Mouse (Mus musculus): ENCODE data around the gene B230104I21Rik. TPM values are rescaled to one million over a fixed set of nuclear protein-coding genes. Genes with fewer than 3 reads are reported as not detected.

The B230104I21Rik gene
- 0.17 TPM in 1 of 2 replicates, not detected in the other for polyA plus RNA-seq (2015; fragmentation: Nextera tagmentation; extraction: Ambion mirVana)

DNA sequence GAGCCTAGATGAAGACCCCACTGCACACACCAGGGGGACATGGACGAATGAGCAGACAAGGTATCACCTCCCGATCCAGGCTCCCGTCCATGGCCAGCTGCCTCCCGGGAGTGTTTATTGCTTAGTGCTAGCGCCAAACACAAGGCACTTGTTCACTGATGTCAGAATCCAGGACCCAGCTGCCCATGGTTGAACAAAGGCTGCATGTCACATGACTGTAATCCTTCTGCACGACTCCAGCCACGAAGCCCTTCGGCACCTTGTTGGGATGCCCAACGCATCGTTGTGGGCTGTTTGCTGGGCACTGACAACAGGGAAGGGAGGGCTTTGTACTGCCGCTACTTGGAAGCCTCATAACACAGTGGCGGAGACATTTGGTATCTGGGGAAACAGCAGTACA, at the start of gene B230104I21Rik:
B230104I21Rik (plus strand) TSS at position 367 of the 400 bp plus-strand sequence.
- peak within 1 kb of the TSS; percentile 41 for H3K4me2 ChIP-seq (ENCODE audit: low read depth, low read length)
- no peaks in the 10 kb centered on the region for H3K9me3 ChIP-seq (replicated peaks; ENCODE audit: control insufficient read depth, low read length)
- H3K4me1 ChIP-seq (ENCODE audit: control insufficient read depth, insufficient read depth, low read length) = peaks cover 28% of the 10 kb centered on the region
- no peaks in the 10 kb centered on the region for H3K27me3 ChIP-seq (ENCODE audit: control insufficient read depth, insufficient read depth, low read length)
- peak within 1 kb of the TSS; percentile 39; the same call in 1 of the 2 replicates for H3K9ac ChIP-seq (ENCODE audit: low read length)
- H3K27ac ChIP-seq (ENCODE audit: low read length) = peak within 1 kb of the TSS; percentile 62
- 70% methylated on average over 12 of the region's 12 CpGs for WGBS
- ATAC-seq (replicated peaks; ENCODE audit: extremely low read depth, insufficient read depth, low FRiP score) = no peak
- no peaks in the 10 kb centered on the region for H3K36me3 ChIP-seq (ENCODE audit: control insufficient read depth, insufficient read depth)
- H3K4me3 ChIP-seq (ENCODE audit: low read length) = peak within 1 kb of the TSS; percentile 29

DNA sequence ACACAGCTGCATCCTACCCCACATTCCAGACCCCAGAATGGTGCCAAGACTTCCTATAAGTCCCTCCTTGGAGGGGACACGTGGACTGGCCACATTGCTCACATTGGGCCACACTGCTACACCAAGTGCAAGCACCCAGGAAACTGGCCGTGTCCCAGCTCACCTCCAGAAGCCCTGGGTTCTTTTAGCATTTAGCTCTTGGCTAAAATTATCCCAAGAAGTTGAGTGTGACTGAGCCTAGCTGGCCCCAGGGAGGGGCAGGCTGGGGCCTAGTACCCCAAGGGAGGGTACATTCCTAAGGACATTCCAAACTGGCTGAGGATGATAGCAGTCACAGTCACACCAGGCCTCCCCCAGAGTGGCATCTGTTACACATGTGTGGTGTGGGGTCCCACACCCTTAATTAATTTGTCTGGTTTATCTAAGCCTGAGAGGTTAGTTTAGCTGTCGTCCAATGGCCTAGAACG, 42.2 kb upstream of the B230104I21Rik start:
- Histone ChIP-seq H3K4me3 (ENCODE audit: low read length) (no peak overlapping the region), H3K27ac (ENCODE audit: low read length) (peak overlapping the region; percentile 74), H3K36me3 (ENCODE audit: control insufficient read depth, insufficient read depth) (no peaks in the 10 kb centered on the region), H3K4me1 (ENCODE audit: control insufficient read depth, insufficient read depth, low read length) (peaks cover 17% of the 10 kb centered on the region), H3K9me3 (replicated peaks; ENCODE audit: control insufficient read depth, low read length) (no peaks in the 10 kb centered on the region), H3K4me2 (ENCODE audit: low read depth, low read length) (0 out of 2 replicates have a peak overlapping the region, but pooled peaks have one; percentile 12), H3K27me3 (ENCODE audit: control insufficient read depth, insufficient read depth, low read length) (peaks cover 5% of the 10 kb centered on the region), H3K9ac (ENCODE audit: low read length) (peak overlapping the region; percentile 21; the same call in 1 of the 2 replicates)
- ATAC-seq (replicated peaks; ENCODE audit: extremely low read depth, insufficient read depth, low FRiP score) = no peak; the same call in 1 of the 2 replicates
- 23% methylated on average over 4 of the region's 4 CpGs for WGBS

DNA sequence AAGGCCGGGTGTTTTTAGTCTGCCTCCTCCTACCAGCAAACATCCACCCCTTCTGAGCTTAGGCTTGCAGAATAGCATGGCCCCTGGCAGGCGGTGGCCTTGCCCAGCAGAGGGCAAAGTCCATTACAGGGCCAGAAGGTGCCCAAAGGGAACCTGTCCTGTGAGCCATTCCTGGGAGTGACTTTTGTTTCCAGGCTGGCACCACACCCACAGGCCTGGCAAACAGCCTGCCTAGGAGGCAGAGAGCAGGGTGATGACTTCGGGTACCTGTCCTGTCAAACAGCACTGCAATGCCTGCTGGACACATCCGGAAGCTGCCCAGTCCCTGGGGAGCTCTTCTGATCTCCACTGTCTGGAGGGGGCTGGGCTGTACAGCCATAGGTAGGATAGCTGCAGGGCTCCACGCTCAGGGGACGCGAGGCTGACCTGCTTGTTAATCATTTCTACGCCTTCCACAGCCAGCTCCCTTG, 41.6 kb upstream of the B230104I21Rik start:
- Histone ChIP-seq H3K9me3 (replicated peaks; ENCODE audit: control insufficient read depth, low read length) (no peaks in the 10 kb centered on the region), H3K4me2 (ENCODE audit: low read depth, low read length) (no peak overlapping the region), H3K27ac (ENCODE audit: low read length) (peak overlapping the region; percentile 74), H3K9ac (ENCODE audit: low read length) (no peak overlapping the region; the same call in 1 of the 2 replicates), H3K4me1 (ENCODE audit: control insufficient read depth, insufficient read depth, low read length) (peaks cover 17% of the 10 kb centered on the region), H3K36me3 (ENCODE audit: control insufficient read depth, insufficient read depth) (no peaks in the 10 kb centered on the region), H3K27me3 (ENCODE audit: control insufficient read depth, insufficient read depth, low read length) (peaks cover 11% of the 10 kb centered on the region), H3K4me3 (ENCODE audit: low read length) (no peak overlapping the region)
- ATAC-seq (replicated peaks; ENCODE audit: extremely low read depth, insufficient read depth, low FRiP score) = no peak
- WGBS = 52% methylated on average over 8 of the region's 8 CpGs

DNA sequence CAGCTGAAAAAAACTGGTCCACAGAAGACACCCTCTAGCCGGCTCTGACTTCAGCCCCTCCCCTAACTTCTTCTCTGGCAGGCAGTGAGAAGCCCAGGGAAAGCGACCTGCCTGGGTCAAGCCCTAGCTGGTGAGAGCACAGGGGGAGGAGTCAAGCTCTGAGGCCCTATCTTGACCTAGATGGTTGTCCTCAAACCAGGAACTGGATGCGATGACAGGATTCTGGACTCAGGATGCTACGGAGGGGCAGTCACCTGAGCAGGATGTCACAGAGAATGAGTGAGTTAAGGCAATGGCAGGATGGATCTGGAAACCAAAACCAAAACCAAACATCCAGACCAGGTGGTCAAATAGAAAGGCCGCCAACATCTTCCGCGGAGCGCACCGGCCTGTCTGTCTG, 38.2 kb upstream of the B230104I21Rik start:
- Histone ChIP-seq H3K27me3 (ENCODE audit: control insufficient read depth, insufficient read depth, low read length) (peaks cover 26% of the 10 kb centered on the region), H3K4me1 (ENCODE audit: control insufficient read depth, insufficient read depth, low read length) (peaks cover 23% of the 10 kb centered on the region), H3K9me3 (replicated peaks; ENCODE audit: control insufficient read depth, low read length) (no peaks in the 10 kb centered on the region), H3K4me3 (ENCODE audit: low read length) (no peak overlapping the region), H3K4me2 (ENCODE audit: low read depth, low read length) (no peak overlapping the region), H3K9ac (ENCODE audit: low read length) (no peak overlapping the region), H3K36me3 (ENCODE audit: control insufficient read depth, insufficient read depth) (no peaks in the 10 kb centered on the region), H3K27ac (ENCODE audit: low read length) (no peak overlapping the region)
- no peak for ATAC-seq (replicated peaks; ENCODE audit: extremely low read depth, insufficient read depth, low FRiP score)
- 34% methylated on average over 9 of the region's 9 CpGs for WGBS

GRCm38 (mm10) chr4:154299541-154300271, 36.2 kb upstream of the B230104I21Rik start:
- Histone ChIP-seq H3K27me3 (ENCODE audit: control insufficient read depth, insufficient read depth, low read length) (peaks cover 26% of the 10 kb centered on the region), H3K4me1 (ENCODE audit: control insufficient read depth, insufficient read depth, low read length) (peaks cover 7% of the 10 kb centered on the region; the same call in 1 of the 2 replicates), H3K9me3 (replicated peaks; ENCODE audit: control insufficient read depth, low read length) (no peaks in the 10 kb centered on the region), H3K9ac (ENCODE audit: low read length) (peak overlapping the region; percentile 68), H3K36me3 (ENCODE audit: control insufficient read depth, insufficient read depth) (no peaks in the 10 kb centered on the region), H3K27ac (ENCODE audit: low read length) (no peak overlapping the region), H3K4me2 (ENCODE audit: low read depth, low read length) (peak overlapping the region; percentile 94), H3K4me3 (ENCODE audit: low read length) (peak overlapping the region; percentile 65)
- under 1% methylated on average over 65 of the region's 66 CpGs for WGBS
- ATAC-seq (replicated peaks; ENCODE audit: extremely low read depth, insufficient read depth, low FRiP score) = peak; percentile 30; the same call in 1 of the 2 replicates

DNA sequence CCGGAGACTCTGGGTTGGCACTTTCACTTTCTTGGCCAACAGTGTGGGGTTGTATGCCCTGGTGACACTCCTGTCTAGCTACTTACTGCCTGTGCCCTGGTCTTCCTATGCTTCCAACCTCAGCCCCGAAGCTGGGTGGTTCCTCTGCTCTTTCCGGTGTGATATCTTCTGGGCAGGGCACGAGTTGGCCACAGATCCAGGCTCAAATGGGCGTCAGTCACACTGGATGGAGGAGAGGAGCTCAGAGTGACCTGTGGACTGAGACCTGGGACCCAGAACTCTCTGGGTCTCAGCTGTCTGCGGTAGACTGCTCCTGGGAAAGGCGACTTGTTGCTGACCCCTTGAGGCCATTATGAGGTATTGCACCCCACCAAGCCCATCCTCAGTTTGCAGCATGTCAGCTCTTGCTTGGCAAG, 34.5 kb upstream of the B230104I21Rik start, which contains the start of gene Arhgef16:
Arhgef16 (minus strand) TSS at position 211 of the 416 bp plus-strand sequence.
- peak; percentile 37; the same call in 1 of the 2 replicates for ATAC-seq (replicated peaks; ENCODE audit: extremely low read depth, insufficient read depth, low FRiP score)
- Histone ChIP-seq H3K9ac (ENCODE audit: low read length) (no peak within 1 kb of the TSS), H3K36me3 (ENCODE audit: control insufficient read depth, insufficient read depth) (no peaks in the 10 kb centered on the region), H3K27ac (ENCODE audit: low read length) (no peak within 1 kb of the TSS), H3K4me1 (ENCODE audit: control insufficient read depth, insufficient read depth, low read length) (peaks cover 7% of the 10 kb centered on the region; the same call in 1 of the 2 replicates), H3K4me3 (ENCODE audit: low read length) (no peak within 1 kb of the TSS), H3K4me2 (ENCODE audit: low read depth, low read length) (no peak within 1 kb of the TSS), H3K27me3 (ENCODE audit: control insufficient read depth, insufficient read depth, low read length) (peaks cover 26% of the 10 kb centered on the region), H3K9me3 (replicated peaks; ENCODE audit: control insufficient read depth, low read length) (0 out of 2 replicates have a peak, but pooled peaks cover 2% of the 10 kb centered on the region)
- WGBS = 20% methylated on average over 7 of the region's 7 CpGs

- Histone ChIP-seq H3K4me1 (ENCODE audit: control insufficient read depth, insufficient read depth, low read length) (no peaks in the 10 kb centered on the region), H3K9me3 (replicated peaks; ENCODE audit: control insufficient read depth, low read length) (peaks cover 2% of the 10 kb centered on the region; the same call in 1 of the 2 replicates), H3K36me3 (ENCODE audit: control insufficient read depth, insufficient read depth) (no peaks in the 10 kb centered on the region), H3K27ac (ENCODE audit: low read length) (no peak overlapping the region), H3K9ac (ENCODE audit: low read length) (no peak overlapping the region), H3K4me3 (ENCODE audit: low read length) (no peak overlapping the region), H3K4me2 (ENCODE audit: low read depth, low read length) (no peak overlapping the region), H3K27me3 (ENCODE audit: control insufficient read depth, insufficient read depth, low read length) (no peaks in the 10 kb centered on the region)
- ATAC-seq (replicated peaks; ENCODE audit: extremely low read depth, insufficient read depth, low FRiP score) = no peak
- 65% methylated on average over 2 of the region's 2 CpGs for WGBS
These were observed 26.8 kb upstream of the B230104I21Rik start for GRCm38 (mm10) chr4:154309131-154309530.

DNA sequence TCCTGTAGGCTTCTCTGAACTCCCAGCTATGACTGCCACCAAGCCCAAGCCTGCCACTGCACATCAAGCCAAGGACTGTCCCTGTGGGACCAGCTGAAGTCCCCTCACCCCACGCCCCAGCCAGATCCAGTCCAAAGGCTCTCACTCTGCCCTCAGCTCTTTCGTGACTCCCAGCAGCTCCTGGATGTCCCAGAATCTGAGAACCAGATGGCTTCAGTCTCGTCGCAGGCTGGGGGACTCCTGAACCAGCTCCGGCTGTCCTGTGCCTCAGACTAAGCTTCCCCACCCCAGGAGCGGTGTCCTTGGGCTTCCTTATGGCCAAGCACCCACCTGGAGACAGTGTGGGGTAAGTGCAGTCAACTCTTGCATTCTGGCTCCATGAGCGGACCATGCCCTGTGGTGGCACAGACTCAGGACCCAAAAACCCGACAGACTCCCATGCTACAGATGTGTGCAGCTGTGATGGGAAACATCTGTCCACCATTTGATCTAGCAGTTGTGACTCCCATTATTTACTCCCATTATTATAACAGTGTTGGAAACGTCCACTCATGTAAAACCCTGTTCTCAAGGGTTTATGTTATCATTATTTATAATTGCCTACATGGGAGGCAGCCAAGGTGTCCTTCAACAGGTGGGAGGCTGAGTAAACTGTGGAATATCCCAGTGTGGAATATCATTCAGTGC, 25.2 kb upstream of the B230104I21Rik start:
- H3K9ac ChIP-seq (ENCODE audit: low read length) = no peak overlapping the region
- no peaks in the 10 kb centered on the region for H3K4me1 ChIP-seq (ENCODE audit: control insufficient read depth, insufficient read depth, low read length)
- H3K36me3 ChIP-seq (ENCODE audit: control insufficient read depth, insufficient read depth) = no peaks in the 10 kb centered on the region
- H3K27ac ChIP-seq (ENCODE audit: low read length) = no peak overlapping the region
- no peak overlapping the region for H3K4me2 ChIP-seq (ENCODE audit: low read depth, low read length)
- no peak for ATAC-seq (replicated peaks; ENCODE audit: extremely low read depth, insufficient read depth, low FRiP score)
- no peaks in the 10 kb centered on the region for H3K27me3 ChIP-seq (ENCODE audit: control insufficient read depth, insufficient read depth, low read length)
- H3K9me3 ChIP-seq (replicated peaks; ENCODE audit: control insufficient read depth, low read length) = peaks cover 2% of the 10 kb centered on the region; the same call in 1 of the 2 replicates
- 61% methylated on average over 9 of the region's 9 CpGs for WGBS
- H3K4me3 ChIP-seq (ENCODE audit: low read length) = no peak overlapping the region
